Mouse (Mus musculus): ENCODE results near the gene Otud7b.
A peak's percentile ranks its signal among the peaks of the same experiment; 100 is the strongest.
"Not testable (repeated sequence)": the region's sequence is repeated elsewhere in the genome, so short reads cannot be mapped to it uniquely, and the experiment has no call there.

Gene Otud7b

DNA sequence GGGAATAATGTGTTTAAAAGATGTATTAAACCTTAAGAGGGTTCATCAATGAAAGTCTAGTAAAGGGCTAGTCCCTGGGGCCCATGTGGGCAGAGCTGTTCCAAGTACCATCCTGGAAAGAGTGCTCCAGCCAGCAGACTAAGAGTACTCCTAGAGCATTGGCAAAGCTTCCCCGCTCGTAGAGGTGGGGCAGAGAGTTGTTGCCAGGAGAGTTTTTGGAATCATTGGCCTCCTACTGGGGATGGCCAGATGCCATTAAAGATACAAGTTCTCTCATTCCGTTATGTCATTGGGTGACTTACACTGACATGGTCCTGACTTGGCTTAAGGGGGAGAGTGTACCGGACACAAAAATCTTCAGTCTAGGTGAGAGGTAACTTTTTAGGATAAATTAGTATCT lies 75.2 kb downstream of the Otud7b start:
- no peak for DNase-seq (ENCODE audit: low read depth, low spot score)

- DNase-seq (ENCODE audit: low read depth, low spot score) = peak; percentile 71
Measured at GRCm38 (mm10) chr3:96180727-96181477, 76.6 kb downstream of the Otud7b start, which contains the start of gene Sv2a. Sv2a (plus strand) TSS chr3:96181151.

DNA sequence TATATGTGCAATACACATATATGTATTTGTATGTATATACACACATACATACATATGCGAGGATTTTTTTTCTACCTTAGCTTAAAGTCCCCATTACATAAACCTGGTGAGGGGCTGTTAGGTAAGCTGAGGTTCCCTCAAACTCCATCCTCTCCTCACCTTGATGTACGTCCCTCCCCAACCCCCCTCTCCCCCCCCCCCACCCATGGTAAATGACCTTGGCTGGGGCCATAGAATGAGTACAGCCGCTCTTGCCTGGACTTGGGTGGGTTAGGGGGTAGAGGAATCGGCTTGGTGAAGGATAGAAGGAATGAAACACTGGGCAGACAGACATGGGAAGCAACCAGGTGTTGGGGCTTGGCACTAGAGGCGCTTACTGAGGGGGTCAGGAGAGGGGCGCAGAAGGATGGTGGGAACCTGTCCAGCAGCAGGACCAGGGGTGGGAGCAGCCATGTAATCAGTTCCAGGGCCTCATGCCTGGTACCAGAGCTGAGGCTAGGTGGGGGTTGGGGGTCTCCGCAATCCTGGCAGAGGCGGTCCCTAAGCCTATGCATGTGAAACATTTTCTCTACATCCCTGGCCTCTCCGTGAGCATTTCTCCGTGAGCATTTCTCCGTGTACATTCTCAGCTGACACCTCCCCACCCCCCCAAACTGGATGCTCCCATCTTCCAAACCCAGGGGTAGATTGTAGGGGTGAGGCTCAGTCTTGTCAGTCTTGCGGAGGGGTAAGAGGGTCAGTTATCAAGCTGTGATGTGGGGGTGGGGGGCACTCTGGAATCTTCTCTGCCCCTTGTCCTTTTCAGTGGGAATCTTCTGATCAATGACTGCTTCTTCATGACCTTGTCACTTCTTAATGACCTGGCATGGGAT lies 77.4 kb downstream of the Otud7b start:
- no peak for DNase-seq (ENCODE audit: low read depth, low spot score)

GRCm38 (mm10) chr3:96182382-96182776 lies 78.1 kb downstream of the Otud7b start:
- no peak for DNase-seq (ENCODE audit: low read depth, low spot score)

DNA sequence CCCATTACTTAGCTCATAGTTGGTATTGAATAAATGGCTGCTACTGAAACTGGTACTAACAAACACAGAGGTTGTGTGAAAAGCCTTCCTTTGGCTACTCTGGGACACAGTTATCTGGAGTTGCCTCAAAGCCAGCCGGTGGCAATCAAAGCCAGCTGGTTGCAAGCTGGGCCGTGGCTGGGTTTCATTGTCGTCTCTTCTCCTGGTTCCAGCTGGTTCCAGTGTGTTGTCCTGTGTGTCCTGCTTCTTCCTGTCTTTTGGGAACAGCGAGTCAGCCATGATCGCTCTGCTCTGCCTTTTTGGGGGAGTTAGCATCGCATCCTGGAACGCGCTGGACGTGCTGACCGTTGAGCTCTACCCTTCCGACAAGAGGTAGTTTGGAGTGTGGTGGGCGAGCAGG lies 88.7 kb downstream of the Otud7b start:
- DNase-seq (ENCODE audit: low read depth, low spot score) = no peak

DNA sequence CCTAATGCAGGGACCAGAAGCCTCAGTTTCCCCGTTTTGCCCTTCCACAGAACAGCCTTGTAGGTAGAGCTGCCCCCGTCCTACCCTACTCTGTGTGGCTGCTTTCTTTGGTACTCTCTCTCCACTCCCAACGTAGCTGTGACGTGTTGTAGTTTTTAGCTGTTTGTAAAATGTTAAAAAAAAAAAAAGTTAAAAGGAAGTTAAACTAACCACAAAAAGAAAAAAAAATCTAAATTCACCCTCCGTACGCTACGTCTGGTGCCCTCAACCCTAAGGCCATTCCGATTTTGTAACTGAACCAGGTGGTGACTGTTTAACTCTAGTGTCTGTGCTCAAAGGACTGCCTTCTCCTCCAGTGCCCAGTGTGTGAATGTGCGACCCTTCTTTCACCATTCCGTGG lies 90.6 kb downstream of the Otud7b start:
- DNase-seq (ENCODE audit: low read depth, low spot score) = peak; percentile 45

GRCm38 (mm10) chr3:96195616-96196313 lies 91.4 kb downstream of the Otud7b start:
- no peak for DNase-seq (ENCODE audit: low read depth, low spot score)

DNA sequence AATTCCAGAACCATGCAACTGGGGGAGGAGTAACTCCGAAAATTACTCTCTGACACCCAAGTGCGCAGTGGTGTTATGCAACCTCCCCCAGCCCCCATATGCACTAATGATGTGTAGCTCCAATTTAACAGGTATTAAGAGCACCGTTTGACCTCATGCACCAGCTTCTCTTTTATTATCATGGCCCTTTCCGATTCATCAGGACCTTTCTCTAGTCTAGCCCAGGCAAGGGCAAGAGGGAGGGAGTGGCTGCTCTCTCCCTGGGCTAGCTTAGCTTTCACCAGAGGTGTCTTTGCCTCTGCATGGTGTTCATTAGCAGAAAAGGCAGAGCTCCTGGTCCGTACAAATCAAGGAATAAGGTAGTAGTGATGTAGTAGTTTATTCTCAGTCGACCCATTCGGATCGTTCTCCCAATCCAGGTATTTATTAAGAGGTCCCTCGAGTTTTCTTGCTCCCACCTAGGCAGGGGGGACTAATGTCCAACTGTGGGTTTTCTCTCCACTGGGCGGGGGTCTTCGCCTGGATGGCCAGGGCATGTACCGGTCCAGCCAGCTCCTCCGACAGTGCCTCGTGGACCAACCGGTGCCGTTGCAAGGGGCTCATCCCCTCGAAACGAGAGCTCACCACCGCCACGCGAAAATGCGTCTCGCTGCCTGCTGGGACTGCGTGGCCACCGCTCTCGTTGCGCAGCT lies 92.3 kb downstream of the Otud7b start:
- no peak for DNase-seq (ENCODE audit: low read depth, low spot score)

DNA sequence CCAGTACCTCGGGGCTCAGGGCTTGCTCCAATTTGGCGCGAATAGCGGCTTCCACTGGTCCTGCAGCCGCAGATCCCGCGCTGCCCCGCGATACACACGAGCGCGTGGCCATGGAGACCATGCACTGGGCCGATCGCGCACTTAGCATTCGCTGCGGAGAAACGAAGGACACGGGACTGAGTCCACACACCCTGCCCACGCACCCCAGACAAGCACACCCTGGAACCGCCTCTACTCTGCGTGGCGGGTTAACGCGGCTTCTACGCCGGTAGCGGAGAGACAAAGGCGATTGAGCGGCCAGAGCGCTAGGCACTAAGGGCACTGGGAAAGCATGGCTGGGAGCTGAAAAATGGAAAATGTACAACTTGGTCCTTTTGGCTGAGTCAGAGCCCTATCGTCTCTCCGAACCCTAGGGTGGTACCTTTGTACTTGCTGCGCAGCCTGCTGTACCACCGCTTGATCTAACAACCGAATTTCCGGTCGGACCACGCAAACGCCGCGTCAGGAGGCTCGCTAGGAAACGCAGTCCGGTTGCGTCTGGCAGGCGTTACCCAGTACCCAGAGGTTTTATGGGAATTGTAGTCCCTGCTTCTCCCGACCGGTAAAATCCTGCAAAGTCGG lies 92.9 kb downstream of the Otud7b start:
- peak; percentile 91 for DNase-seq (ENCODE audit: low read depth, low spot score)

DNA sequence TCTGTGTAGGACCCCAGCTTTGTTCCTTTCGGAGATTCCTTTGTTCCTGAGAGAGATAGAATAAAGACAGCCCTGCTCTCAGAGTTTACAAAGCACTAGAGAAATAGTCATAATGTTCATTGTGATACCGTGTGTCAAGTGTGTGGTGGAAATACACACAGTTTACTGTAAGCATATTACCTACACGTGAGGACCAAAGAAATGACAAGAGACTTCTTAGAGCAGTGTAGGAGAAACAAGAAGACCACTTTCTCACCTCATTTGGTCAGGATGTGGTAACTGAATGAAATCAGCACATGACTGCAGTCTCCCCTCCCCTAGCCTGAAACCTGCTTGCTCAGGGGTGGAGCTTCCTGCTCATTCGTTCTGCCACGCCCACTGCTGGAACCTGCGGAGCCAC lies 93.9 kb downstream of the Otud7b start:
- peak; percentile 90 for DNase-seq (ENCODE audit: low read depth, low spot score)

DNA sequence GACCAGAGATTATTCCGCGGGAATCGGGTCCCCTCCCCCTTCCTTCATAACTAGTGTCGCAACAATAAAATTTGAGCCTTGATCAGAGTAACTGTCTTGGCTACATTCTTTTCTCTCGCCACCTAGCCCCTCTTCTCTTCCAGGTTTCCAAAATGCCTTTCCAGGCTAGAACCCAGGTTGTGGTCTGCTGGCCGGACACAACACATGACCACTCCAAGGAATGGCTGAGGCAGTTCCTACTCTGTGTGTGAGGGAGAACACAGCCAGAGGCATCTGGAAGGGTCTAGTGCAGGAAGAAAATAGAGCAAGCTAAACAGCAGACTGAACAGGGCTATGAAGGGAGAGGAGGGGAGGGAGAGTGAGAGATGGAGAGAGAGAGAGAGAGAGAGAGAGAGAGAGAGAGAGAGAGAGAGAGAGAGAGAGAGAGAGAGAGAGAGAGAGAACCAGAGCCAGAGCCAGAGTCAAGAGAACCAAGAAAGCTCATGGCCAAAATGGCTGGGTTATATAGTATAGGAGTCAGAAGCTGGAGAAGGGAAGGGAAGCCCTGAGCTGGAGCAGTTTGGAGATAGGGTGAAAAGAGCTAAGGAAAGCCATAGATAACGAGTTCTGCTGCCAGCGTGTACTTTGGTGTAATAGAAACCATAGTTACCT lies 94.4 kb downstream of the Otud7b start:
- DNase-seq (ENCODE audit: low read depth, low spot score) = not testable (repeated sequence)

GRCm38 (mm10) chr3:96199731-96200130 lies 95.4 kb downstream of the Otud7b start:
- no peak for DNase-seq (ENCODE audit: low read depth, low spot score)

GRCm38 (mm10) chr3:96207819-96208218 lies 103.5 kb downstream of the Otud7b start:
- no peak for DNase-seq (ENCODE audit: low read depth, low spot score)

DNA sequence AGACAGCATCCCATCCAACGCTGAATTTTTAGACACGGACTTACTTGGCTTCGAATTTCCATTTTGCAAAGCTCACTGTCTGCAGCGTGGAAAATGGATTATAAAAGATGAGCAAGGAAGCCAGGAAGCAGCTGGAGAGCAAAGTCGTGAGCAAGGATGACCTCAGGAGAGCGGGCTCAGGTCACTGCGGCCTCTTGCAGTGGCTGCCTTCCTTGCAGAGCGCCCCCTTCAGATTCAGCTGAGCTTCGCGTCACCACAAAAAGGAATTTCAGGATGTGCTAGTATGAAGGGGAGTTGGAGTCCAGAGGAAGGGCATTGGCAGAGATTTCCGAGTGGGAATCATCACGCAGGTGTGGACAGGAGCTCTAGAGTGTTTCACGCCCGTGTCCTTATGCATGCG lies 104.9 kb downstream of the Otud7b start:
- no peak for DNase-seq (ENCODE audit: low read depth, low spot score)

Data from CD4-positive helper T cell, adult 2 months (primary cell).